Mouse (Mus musculus) left cerebral cortex, adult 11 months (tissue): Measurements from ENCODE around the gene Adprm.
"Not testable (repeated sequence)": the region's sequence is repeated elsewhere in the genome, so short reads cannot be mapped to it uniquely, and the experiment has no call there.

ENCODE experiments used
- DNase-seq: peaks from one replicate; pipeline ENCODE4 v3.0.0; 2022; ENCODE audit warnings: low spot score

Gene Adprm

GRCm38 (mm10) chr11:67052321-67052952 lies at the start of gene Adprm, which contains the start of gene Sco1:
Gene Adprm (minus strand): TSS chr11:67052594.
Gene Sco1 (plus strand): TSS chr11:67052670.
- peak; percentile 81 for DNase-seq

DNA sequence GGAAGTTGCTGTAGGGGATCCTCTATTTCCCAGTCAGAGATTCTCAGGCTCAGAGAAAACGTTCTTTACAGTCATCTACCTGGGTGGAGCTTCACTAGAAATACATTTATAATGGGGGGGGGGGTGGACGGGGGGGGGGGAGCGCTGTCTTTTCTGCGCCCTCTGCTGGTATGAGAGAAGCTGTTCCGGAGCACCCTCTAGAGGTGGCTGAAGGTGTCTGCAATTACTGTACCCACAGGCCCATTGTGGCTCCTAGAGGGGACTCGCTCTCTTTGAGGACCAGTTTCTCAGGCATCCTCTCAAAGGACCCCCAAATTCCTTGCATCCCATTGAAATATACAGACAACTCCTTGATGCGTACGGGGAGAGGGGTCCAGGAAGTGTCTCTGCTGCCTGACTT lies 49.3 kb upstream of the Adprm start:
- no peak for DNase-seq

- DNase-seq, result no peak
These were observed 47.8 kb upstream of the Adprm start for GRCm38 (mm10) chr11:67100169-67100568.

DNA sequence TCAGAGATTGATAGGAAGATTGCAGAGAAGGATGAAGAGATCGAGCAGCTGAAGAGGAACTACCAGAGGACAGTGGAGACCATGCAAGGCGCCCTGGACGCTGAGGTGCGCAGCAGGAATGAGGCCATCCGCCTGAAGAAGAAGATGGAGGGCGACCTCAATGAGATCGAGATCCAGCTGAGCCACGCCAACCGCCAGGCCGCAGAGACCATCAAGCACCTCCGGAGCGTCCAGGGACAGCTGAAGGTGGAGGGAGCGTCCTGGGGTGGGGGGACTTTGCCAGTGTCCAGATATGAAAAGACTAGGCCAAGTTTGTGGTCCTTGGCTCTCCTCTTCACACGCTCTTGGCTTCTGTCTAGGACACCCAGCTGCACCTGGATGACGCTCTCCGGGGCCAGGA lies 46.8 kb upstream of the Adprm start:
- no peak for DNase-seq

DNA sequence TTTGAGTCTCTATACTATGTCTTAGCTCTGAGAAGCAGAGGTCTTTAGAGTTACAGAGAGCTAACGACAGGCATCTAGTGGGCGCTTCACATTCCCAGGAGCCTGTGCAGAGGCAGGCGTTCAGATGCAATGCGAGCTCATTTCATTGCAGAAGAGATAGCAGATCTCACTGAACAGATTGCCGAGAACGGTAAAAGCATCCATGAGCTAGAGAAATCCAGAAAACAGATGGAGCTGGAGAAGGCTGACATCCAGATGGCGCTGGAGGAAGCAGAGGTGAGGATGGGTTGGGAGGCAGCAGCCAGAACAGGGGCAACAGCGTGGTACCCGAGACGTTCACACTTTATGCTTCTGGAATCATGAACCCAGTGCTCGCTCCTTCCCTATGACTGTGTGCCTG lies 46.0 kb upstream of the Adprm start:
- DNase-seq, result peak; percentile 29

DNA sequence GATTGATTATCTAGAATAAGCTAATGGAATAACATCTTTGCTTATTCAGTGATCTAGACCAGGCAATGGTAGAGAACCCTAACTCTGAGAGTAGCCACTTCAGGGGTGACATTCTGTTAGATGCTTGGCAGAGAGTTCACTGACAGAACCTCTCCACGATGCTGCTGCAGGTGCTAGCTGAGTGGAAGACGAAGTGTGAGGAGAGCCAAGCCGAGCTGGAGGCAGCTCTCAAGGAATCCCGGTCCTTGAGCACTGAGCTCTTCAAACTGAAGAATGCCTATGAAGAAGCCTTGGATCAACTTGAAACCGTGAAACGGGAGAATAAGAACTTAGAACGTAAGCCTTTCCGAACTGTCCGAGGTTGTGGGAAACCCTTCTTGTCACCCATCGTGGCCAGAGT lies 45.3 kb upstream of the Adprm start:
- DNase-seq, result no peak

GRCm38 (mm10) chr11:67094470-67094869 lies 42.1 kb upstream of the Adprm start:
- no peak for DNase-seq

- no peak for DNase-seq
These were observed 41.3 kb upstream of the Adprm start for GRCm38 (mm10) chr11:67093652-67094051.

GRCm38 (mm10) chr11:67093201-67093600 lies 40.8 kb upstream of the Adprm start:
- no peak for DNase-seq

DNA sequence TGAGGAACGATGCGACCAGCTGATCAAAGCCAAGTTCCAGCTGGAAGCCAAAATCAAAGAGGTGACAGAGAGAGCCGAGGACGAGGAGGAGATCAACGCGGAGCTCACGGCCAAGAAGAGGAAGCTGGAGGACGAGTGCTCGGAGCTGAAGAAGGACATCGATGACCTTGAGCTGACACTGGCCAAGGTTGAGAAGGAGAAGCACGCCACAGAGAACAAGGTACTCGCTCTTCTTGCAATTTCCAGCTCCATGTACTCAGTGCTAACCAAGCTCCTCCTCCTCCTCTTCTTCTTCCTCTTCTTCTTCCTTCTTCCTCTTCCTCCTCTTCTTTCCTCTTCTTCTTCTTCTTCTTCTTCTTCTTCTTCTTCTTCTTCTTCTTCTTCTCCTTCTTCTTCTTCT lies 40.0 kb upstream of the Adprm start:
- not testable (repeated sequence) for DNase-seq

DNA sequence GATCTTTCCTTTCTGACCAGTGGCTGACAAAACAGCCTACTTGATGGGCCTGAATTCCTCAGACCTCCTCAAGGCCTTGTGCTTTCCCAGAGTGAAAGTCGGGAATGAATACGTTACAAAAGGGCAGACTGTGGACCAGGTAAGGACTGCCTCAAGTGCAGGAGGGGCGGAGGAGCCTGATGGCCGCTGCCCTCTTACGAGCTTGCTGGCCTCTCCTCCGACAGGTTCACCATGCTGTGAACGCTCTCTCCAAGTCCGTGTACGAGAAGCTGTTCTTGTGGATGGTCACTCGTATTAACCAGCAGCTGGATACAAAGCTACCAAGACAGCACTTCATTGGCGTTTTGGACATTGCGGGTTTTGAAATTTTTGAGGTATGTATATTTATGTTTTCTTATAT lies 34.8 kb upstream of the Adprm start:
- no peak for DNase-seq

GRCm38 (mm10) chr11:67086467-67087164 lies 34.2 kb upstream of the Adprm start:
- DNase-seq, result no peak

GRCm38 (mm10) chr11:67085489-67085888 lies 33.1 kb upstream of the Adprm start:
- peak; percentile 38 for DNase-seq

DNA sequence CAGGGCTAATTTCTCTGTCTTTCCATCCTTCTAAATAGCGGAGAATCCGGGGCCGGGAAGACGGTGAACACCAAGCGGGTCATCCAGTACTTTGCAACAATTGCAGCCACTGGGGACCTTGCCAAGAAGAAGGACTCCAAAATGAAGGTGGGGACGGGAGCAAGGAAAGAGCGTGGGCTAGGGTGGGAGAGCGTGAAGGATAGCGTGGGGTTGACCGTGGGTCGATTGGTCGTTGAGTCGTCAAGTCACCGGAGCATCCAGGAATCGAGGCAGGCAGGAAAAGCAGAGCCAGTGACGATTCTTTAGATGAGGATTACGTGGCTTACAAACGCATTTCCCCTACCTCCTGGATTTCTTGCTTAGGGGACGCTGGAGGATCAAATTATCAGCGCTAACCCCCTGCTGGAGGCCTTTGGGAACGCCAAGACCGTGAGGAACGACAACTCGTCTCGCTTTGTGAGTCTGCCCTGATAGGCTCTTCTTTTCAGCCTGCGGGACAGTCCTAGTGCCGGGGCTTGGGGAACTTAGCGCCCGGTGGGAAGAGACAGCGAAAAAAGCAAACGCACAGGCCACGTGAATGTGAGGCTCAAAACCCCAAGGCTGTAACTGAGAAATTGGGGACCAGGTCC lies 31.4 kb upstream of the Adprm start:
- DNase-seq, result no peak

DNA sequence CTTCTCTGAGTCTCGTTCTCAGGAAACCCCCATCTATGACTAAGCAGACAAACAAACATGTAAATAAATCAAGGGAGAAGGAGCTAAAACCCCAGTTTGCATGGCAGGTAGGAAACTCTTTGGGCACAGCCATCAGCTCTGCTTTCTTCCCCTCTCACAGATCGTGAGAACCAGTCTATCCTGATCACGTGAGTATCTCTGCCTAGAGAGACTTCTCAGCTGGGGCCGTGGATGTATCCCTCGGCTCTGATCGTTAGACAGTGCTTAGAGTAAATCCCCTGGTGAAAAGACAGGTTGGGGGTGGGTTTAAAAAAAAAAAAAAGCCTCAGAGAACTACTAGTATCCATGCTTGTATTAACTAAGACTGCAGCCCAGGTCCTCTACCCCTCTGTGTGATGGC lies 30.8 kb upstream of the Adprm start:
- no peak for DNase-seq

GRCm38 (mm10) chr11:67082793-67083192 lies 30.4 kb upstream of the Adprm start:
- DNase-seq, result no peak

- no peak for DNase-seq
These were observed 29.8 kb upstream of the Adprm start for GRCm38 (mm10) chr11:67082188-67082587.

GRCm38 (mm10) chr11:67081125-67081649 lies 28.8 kb upstream of the Adprm start:
- DNase-seq, result no peak

DNA sequence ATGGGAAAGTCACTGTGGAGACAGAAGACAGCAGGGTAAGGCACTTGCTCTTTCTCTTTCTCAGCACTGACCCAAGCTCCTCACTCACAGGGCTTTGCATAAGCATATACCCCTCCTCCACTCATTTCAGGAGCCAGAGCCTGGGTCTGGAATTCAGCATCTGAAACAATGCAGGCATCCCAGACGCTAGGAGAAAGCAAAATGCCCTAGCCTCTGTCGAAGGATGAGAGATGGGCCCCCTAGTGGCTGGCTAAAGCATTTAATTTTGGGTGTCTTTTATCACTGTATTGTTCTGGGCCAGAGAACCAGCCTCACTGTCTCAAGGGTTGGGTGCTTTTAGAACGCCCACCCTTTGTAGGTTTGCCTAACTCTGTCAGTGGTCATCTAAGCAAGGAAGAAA lies 27.8 kb upstream of the Adprm start:
- no peak for DNase-seq

DNA sequence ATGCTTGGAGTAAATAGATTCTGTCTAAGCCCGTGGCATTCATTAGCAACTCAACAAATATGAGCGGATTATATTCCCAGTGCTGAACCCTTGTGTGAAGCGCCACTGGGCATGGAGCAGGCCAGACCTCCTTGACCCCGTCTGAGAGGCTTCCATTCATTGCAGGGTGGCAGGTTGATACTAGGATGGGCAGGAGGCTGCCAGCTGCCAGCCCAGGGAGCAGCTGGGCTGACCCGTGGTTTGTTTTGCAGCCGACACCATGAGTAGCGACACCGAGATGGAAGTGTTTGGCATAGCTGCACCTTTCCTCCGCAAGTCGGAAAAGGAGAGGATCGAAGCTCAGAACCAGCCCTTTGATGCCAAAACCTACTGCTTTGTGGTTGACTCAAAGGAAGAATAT lies 27.3 kb upstream of the Adprm start:
- DNase-seq, result no peak

GRCm38 (mm10) chr11:67078888-67079287 lies 26.5 kb upstream of the Adprm start:
- no peak for DNase-seq

GRCm38 (mm10) chr11:67078000-67078399 lies 25.6 kb upstream of the Adprm start, which contains the start of gene Myh3:
Gene Myh3 (plus strand): TSS chr11:67078300.
- no peak for DNase-seq

DNA sequence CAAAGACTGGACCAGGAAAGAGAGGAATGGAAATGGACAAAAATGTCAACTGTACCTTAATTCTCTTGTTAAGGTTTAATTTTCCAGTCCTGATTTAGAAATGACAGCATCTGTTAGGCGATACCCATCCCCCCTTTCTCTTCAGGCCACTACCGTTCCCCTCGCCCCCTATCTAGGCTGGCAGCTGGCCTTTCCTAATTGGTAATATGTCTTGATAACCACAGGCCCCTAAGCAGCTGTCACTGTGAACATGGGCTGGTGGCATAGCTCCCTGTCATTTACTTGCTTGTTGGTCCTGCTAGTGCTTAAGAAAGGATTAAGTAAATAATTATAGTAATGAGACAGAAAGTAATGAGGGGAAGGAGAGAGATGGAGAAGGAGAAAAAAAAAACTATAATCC lies 25.0 kb upstream of the Adprm start:
- no peak for DNase-seq
